Mouse (Mus musculus) layer of hippocampus, postnatal 36 days (tissue): ENCODE data around the gene Sp7. TPM values are rescaled to one million over a fixed set of nuclear protein-coding genes. Genes with fewer than 3 reads are reported as not detected.
"Not testable (repeated sequence)": the region's sequence is repeated elsewhere in the genome, so short reads cannot be mapped to it uniquely, and the experiment has no call there.

Experiments
- DNase-seq, 2 experiments: peaks; one replicate each; pipeline ENCODE4 v3.0.0; 2022
- total RNA-seq, 2 experiments: library from RNA; stranded (reverse); gene quantifications; 2 replicates each; pipeline ENCODE4 v1.2.3; 2021

The Sp7 gene
- total RNA-seq, 2 experiments from 2014 or later: 0.38 to 0.57 TPM

- DNase-seq: no peak
Measured at GRCm38 (mm10) chr15:102341580-102341979, 25.4 kb downstream of the Sp7 start.

GRCm38 (mm10) chr15:102339612-102340011, 27.4 kb downstream of the Sp7 start:
- DNase-seq: no peak

- no peak for DNase-seq
Measured at GRCm38 (mm10) chr15:102336946-102337345, 30.0 kb downstream of the Sp7 start.

- DNase-seq: not testable (repeated sequence)
Measured at GRCm38 (mm10) chr15:102335925-102336324, 31.1 kb downstream of the Sp7 start.

GRCm38 (mm10) chr15:102335254-102335653, 31.7 kb downstream of the Sp7 start:
- DNase-seq: no peak

GRCm38 (mm10) chr15:102331610-102332015, 35.4 kb downstream of the Sp7 start, which contains the start of gene Myg1:
Gene Myg1 (plus strand): TSS chr15:102331709.
- peak; percentile 82 to 85 for DNase-seq

GRCm38 (mm10) chr15:102326892-102327291, 40.1 kb downstream of the Sp7 start:
- no peak for DNase-seq

GRCm38 (mm10) chr15:102326022-102326576, 40.9 kb downstream of the Sp7 start, which contains the start of gene Pfdn5:
Gene Pfdn5 (plus strand): TSS chr15:102326116.
- DNase-seq: peak; percentile 87 to 89

- no peak for DNase-seq
Measured at GRCm38 (mm10) chr15:102324654-102325473, 42.1 kb downstream of the Sp7 start.

- peak; percentile 61 to 62 for DNase-seq
Measured at GRCm38 (mm10) chr15:102316263-102316662, 50.7 kb downstream of the Sp7 start.

- peak in 1 of 2 experiments; percentile 32 for DNase-seq
Measured at GRCm38 (mm10) chr15:102315292-102315691, 51.7 kb downstream of the Sp7 start.

- DNase-seq: no peak
Measured at GRCm38 (mm10) chr15:102311489-102311888, 55.5 kb downstream of the Sp7 start.

GRCm38 (mm10) chr15:102310074-102310845, 56.7 kb downstream of the Sp7 start:
- DNase-seq: no peak

GRCm38 (mm10) chr15:102308717-102309116, 58.3 kb downstream of the Sp7 start:
- DNase-seq: no peak

Other genes starting within 250 kb of the Sp7 start
- gene Spryd3, start 230.9 kb downstream of the Sp7 start, total RNA-seq: 100 to 1,000 TPM; 141 to 151 TPM
- gene Igfbp6, start 222.8 kb downstream of the Sp7 start, total RNA-seq: 1 to 10 TPM; 8.2 to 8.9 TPM
- gene Soat2, start 216.7 kb downstream of the Sp7 start, total RNA-seq: under 1 TPM in 1 of 2 experiments, not detected in 1; 0.23 TPM
- 10 to 100 TPM; 68.8 to 69.4 TPM for gene Zfp740, start 163.9 kb downstream of the Sp7 start, total RNA-seq
- gene Csad, start 162.5 kb downstream of the Sp7 start, total RNA-seq: 10 to 100 TPM; 37.1 to 39.5 TPM
- gene Itgb7, start 135.2 kb downstream of the Sp7 start, total RNA-seq: 1 to 10 TPM; 1.8 to 2.2 TPM
- gene Rarg, start 109.7 kb downstream of the Sp7 start, total RNA-seq: 1 to 10 TPM; 8.3 to 10.0 TPM
- not detected for gene Gm9918, start 96.6 kb downstream of the Sp7 start, total RNA-seq
- gene Mfsd5, start 87.7 kb downstream of the Sp7 start, total RNA-seq: 10 to 100 TPM; 33.9 to 37.3 TPM
- gene Espl1, start 70.9 kb downstream of the Sp7 start, total RNA-seq: 1 to 10 TPM; 1.4 to 1.8 TPM
- 100 to 1,000 TPM; 400 to 436 TPM for gene Pfdn5, start 41.1 kb downstream of the Sp7 start, total RNA-seq
- gene Myg1, start 35.5 kb downstream of the Sp7 start, total RNA-seq: 10 to 100 TPM; 65.9 to 69.8 TPM
- gene Aaas, start 16.4 kb downstream of the Sp7 start, total RNA-seq: 10 to 100 TPM; 21.4 to 24.2 TPM
- 10 to 100 TPM; 22.4 to 23.1 TPM for gene Sp1, start 39.0 kb upstream of the Sp7 start, total RNA-seq
- gene Amhr2, start 78.2 kb upstream of the Sp7 start, total RNA-seq: under 1 TPM; 0.42 to 0.51 TPM
- gene Prr13, start 91.8 kb upstream of the Sp7 start, total RNA-seq: 10 to 100 TPM; 40.6 to 41.0 TPM
- gene Pcbp2, start 103.4 kb upstream of the Sp7 start, total RNA-seq: 100 to 1,000 TPM; 448 to 513 TPM
- not detected for gene Gm10337, start 136.5 kb upstream of the Sp7 start, total RNA-seq
- gene Map3k12, start 149.9 kb upstream of the Sp7 start, total RNA-seq: 100 to 1,000 TPM in 1 of 2 experiments, 10 to 100 TPM in 1; 96.4 to 103 TPM
- 10 to 100 TPM; 32.2 to 36.9 TPM for gene Tarbp2, start 151.0 kb upstream of the Sp7 start, total RNA-seq
- gene Npff, start 157.8 kb upstream of the Sp7 start, total RNA-seq: 1 to 10 TPM; 3.7 to 4.3 TPM